Mouse (Mus musculus) lung, postnatal 0 days (tissue): Measurements from ENCODE around the gene Gimap7. TPM values are rescaled to one million over a fixed set of nuclear protein-coding genes. Genes with fewer than 3 reads are reported as not detected.

Experiments used
- ATAC-seq: fragments of 200-750 bp; cut with Nextera tagmentation; 2 replicates; pipeline ENCODE4 v1.8.0; 2017; ENCODE audit warnings: moderate library complexity
- DNase-seq: peaks from one replicate; pipeline ENCODE4 v3.0.0-alpha.2; 2016; ENCODE audit warnings: low spot score
- H3K27ac ChIP-seq: fragments of 300-500 bp; sonication (generic); 2 replicates; pipeline ENCODE4 v1.5.1; 2014; ENCODE audit warnings: antibody characterized with exemption, mild to moderate bottlenecking, low read length, mixed read lengths
- H3K27me3 ChIP-seq: fragments of 300-500 bp; sonication (generic); replicated peaks from 2 replicates; pipeline ENCODE4 v1.6.1; 2014; ENCODE audit warnings: low read length, mixed read lengths; ENCODE audit not compliant: insufficient read depth
- H3K36me3 ChIP-seq: fragments of 300-500 bp; sonication (generic); 2 replicates; pipeline ENCODE4 v1.6.1; 2014; ENCODE audit warnings: low read length, mixed read lengths; ENCODE audit not compliant: insufficient read depth
- H3K4me1 ChIP-seq: fragments of 300-500 bp; sonication (generic); 2 replicates; pipeline ENCODE4 v1.6.1; 2014; ENCODE audit warnings: antibody characterized with exemption, low read depth, low read length, mixed read lengths; ENCODE audit not compliant: insufficient read depth
- H3K4me2 ChIP-seq: fragments of 300-500 bp; sonication (generic); replicated peaks from 2 replicates; pipeline ENCODE4 v1.6.1; 2014; ENCODE audit warnings: low read depth, mild to moderate bottlenecking, low read length, moderate library complexity, mixed read lengths
- H3K4me3 ChIP-seq: fragments of 300-500 bp; sonication (generic); 2 replicates; pipeline ENCODE4 v1.5.1; 2014; ENCODE audit warnings: low read depth, low read length
- H3K9ac ChIP-seq: fragments of 300-500 bp; sonication (generic); replicated peaks from 2 replicates; pipeline ENCODE4 v1.6.1; 2014; ENCODE audit warnings: low read depth, mild to moderate bottlenecking
- H3K9me3 ChIP-seq: fragments of 300-500 bp; sonication (generic); 2 replicates; pipeline ENCODE4 v1.6.1; 2016; ENCODE audit warnings: low read length, mixed read lengths
- CTCF ChIP-seq: IDR thresholded peaks from 2 replicates; pipeline ENCODE4 v1.5.1; 2016; ENCODE audit warnings: antibody characterized with exemption, mild to moderate bottlenecking
- EP300 ChIP-seq: IDR thresholded peaks from 2 replicates; pipeline ENCODE4 v1.6.1; 2016; ENCODE audit warnings: antibody characterized with exemption, mild to moderate bottlenecking, control low read depth
- WGBS: fragments of 180-500 bp; shearing (Covaris S2); extraction: QIAGEN DNeasy Blood & Tissue Kit; methylation state at CpG from one replicate; pipeline ENCODE4 v1.1.7; 2014; 5-methylcytosine and 5-hydroxymethylcytosine counted together
- polyA plus RNA-seq: library from polyadenylated mRNA; unstranded; fragments of >200 nt; fragmentation: Nextera tagmentation; extraction: Ambion mirVana; gene quantifications from 2 replicates; pipeline ENCODE4 v1.2.1, GENCODE M21; 2015

The Gimap7 gene
- polyA plus RNA-seq, 1 experiment from 2014 or later, result 0.14 TPM

DNA sequence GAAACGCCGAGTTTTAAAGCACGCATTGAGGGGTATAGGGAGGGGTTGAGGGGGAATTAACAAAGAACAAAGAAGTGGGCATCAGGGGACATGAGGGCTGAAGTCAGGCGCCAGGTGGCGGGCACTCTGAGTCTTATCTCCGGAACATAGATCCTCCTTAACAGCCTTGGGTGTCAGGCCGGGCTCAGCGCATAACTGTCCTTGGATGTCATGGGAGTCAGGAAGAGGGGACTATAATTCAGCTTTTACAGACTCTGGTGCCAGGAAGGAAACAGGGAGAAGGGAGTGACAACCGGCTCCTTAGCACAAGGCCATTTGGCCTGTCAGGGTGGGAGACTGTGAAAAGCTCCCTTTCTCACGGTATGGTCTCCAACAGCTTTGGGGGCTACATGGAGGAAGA lies 46.1 kb downstream of the Gimap7 start:
- no peak for ATAC-seq
- no peaks in the 10 kb centered on the region for H3K4me1 ChIP-seq
- TF ChIP-seq CTCF (no peak), EP300 (no peak)
- no peak overlapping the region for H3K9ac ChIP-seq
- H3K4me2 ChIP-seq, result no peak overlapping the region
- 92% methylated on average over 10 of the region's 10 CpGs for WGBS
- H3K4me3 ChIP-seq, result no peak overlapping the region
- H3K36me3 ChIP-seq, result no peaks in the 10 kb centered on the region
- DNase-seq, result no peak
- H3K27me3 ChIP-seq, result no peaks in the 10 kb centered on the region
- H3K27ac ChIP-seq, result no peak overlapping the region
- H3K9me3 ChIP-seq, result no peaks in the 10 kb centered on the region

DNA sequence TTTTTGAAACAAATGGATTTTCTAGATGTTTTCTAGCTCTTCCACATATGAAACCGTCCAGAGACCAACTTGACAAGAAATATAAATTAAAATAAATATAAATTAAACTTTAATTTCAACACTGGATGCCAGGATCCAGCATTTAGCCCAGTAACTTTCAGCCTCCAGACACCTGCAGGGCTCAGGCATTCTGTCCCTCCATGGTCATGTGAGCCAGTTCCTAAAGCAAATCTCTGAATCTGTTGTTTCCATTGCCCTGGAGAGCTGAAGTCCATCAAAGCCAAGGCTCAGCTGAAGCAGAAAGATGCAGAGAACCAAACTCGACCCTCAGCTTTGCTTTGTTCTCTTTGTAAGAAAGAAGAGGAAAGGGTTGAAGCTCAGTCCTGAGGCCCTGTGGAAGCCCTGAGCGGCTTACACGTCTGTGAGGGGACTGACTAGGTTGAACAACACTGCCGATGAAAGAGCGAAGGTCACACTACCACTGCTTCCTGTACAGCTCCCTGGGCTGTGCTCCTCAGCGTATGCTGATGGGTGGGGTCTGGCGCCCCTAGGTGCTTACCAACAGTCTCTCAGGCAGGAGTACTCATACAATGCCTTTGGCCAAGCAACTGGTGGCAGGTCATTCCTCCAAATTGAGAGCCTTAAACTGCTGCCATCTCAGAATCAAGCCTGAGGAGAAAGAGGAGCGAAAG lies 49.9 kb downstream of the Gimap7 start:
- no peak overlapping the region for H3K27ac ChIP-seq
- H3K9me3 ChIP-seq, result no peaks in the 10 kb centered on the region
- 59% methylated on average over 9 of the region's 9 CpGs for WGBS
- DNase-seq, result no peak
- H3K4me2 ChIP-seq, result no peak overlapping the region
- H3K36me3 ChIP-seq, result no peaks in the 10 kb centered on the region
- no peak for ATAC-seq
- TF ChIP-seq CTCF, result no peak
- H3K4me1 ChIP-seq, result no peaks in the 10 kb centered on the region
- no peaks in the 10 kb centered on the region for H3K27me3 ChIP-seq
- H3K9ac ChIP-seq, result no peak overlapping the region
- H3K4me3 ChIP-seq, result no peak overlapping the region

DNA sequence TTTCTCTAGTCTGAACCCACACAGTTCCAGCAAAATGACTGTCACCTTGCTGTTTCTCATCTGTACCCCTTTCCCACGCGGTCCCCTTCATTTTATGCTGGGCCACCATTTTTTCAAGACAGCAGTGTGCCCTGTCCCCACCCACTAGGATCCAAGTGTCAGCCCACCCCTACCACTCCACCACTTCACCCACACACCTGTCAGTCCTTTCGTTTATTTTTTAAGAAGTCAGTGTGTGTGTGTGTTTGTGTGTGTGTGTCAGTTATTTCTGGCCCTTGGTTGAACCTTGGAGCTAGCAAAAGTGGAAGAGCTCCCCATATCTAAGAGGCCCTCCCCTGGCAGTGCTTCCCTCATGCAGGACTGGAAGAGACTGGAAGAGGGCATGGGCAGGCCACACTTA lies 50.5 kb downstream of the Gimap7 start:
- DNase-seq, result no peak
- WGBS, result 71% methylated on average over 3 of the region's 3 CpGs
- H3K27me3 ChIP-seq, result no peaks in the 10 kb centered on the region

DNA sequence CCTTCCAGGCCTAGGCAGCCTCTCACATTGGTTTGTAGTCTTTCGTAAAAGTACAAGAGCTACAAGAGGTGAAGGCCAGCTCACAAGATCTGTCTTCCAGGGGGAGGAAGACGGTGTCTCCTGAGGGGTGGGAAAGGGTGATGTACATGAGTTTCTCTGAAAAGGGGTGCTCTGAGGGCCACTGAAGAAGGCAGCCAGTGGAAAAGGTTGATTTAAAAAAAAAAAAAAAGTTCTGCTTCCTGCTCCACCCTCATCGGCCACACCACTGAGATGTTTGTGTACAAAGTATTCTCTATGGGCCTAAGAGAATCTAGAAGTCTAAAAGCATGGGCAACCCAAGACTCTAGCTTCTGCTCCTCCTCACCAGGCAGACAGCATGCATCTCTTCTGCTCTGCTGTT lies 52.3 kb downstream of the Gimap7 start, which contains the start of gene Gimap3:
Gimap3 (minus strand) TSS at position 156 of the 400 bp plus-strand sequence.
- WGBS, result 65% methylated on average over 3 of the region's 3 CpGs
- Histone ChIP-seq H3K4me2 (no peak within 1 kb of the TSS), H3K4me3 (no peak within 1 kb of the TSS), H3K9ac (no peak within 1 kb of the TSS), H3K27ac (no peak within 1 kb of the TSS), H3K27me3 (no peaks in the 10 kb centered on the region), H3K9me3 (no peaks in the 10 kb centered on the region), H3K4me1 (no peaks in the 10 kb centered on the region), H3K36me3 (no peaks in the 10 kb centered on the region)
- TF ChIP-seq CTCF (no peak), EP300 (no peak)
- no peak for DNase-seq
- no peak for ATAC-seq

More for the DNA sequence above, 50.5 kb downstream of the Gimap7 start:
- no peaks in the 10 kb centered on the region for H3K4me1 ChIP-seq
- H3K4me2 ChIP-seq, result no peak overlapping the region
- no peak overlapping the region for H3K27ac ChIP-seq
- no peaks in the 10 kb centered on the region for H3K36me3 ChIP-seq
- H3K9me3 ChIP-seq, result no peaks in the 10 kb centered on the region
- no peak overlapping the region for H3K4me3 ChIP-seq
- no peak for ATAC-seq
- no peak overlapping the region for H3K9ac ChIP-seq
- TF ChIP-seq CTCF (no peak), EP300 (no peak)

DNA sequence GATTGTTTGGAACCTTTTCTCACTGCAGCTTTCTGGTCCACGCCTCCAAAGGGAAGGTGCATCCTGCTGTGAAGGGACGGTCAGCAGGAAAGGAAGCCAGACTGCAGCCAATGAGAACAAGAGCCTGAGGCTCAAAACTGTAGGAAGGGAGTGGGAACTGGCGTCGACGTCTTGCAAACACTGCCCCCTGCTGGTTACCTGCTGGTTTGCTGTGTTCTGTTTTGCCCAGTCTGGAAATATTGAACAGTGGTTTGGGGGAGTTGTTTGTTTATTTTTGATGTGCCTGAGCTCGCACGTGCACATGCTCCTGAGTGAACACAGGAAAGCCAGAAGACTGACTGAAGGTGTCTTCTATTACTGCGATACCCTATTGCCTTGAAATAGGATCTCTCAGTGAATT lies 53.6 kb downstream of the Gimap7 start:
- Histone ChIP-seq H3K27me3 (no peaks in the 10 kb centered on the region), H3K36me3 (no peaks in the 10 kb centered on the region), H3K9me3 (no peaks in the 10 kb centered on the region), H3K4me2 (no peak overlapping the region), H3K4me3 (no peak overlapping the region), H3K4me1 (no peaks in the 10 kb centered on the region), H3K27ac (no peak overlapping the region), H3K9ac (no peak overlapping the region)
- whole genome bisulfite sequencing, result 8% methylated on average over 8 of the region's 8 CpGs
- TF ChIP-seq CTCF (peak; percentile 92), EP300 (no peak)
- peak; percentile 79 for ATAC-seq
- peak; percentile 87 for DNase-seq

Other genes starting within 250 kb of the Gimap7 start
- gene Atp6v0e2, start 181.0 kb upstream of the Gimap7 start, polyA plus RNA-seq, result 8.4 and 9.1 TPM in 2 replicates
- 4.2 and 4.7 TPM in 2 replicates for gene Lrrc61, start 163.8 kb upstream of the Gimap7 start, polyA plus RNA-seq
- gene Rarres2, start 145.8 kb upstream of the Gimap7 start, polyA plus RNA-seq, result 301 and 319 TPM in 2 replicates
- not detected in 2 replicates for gene Gm45021, start 129.0 kb upstream of the Gimap7 start, polyA plus RNA-seq
- 15.2 and 15.5 TPM in 2 replicates for gene Repin1, start 124.7 kb upstream of the Gimap7 start, polyA plus RNA-seq
- gene Gm44965, start 124.7 kb upstream of the Gimap7 start, polyA plus RNA-seq, result not detected in 2 replicates
- gene Zfp775, start 116.6 kb upstream of the Gimap7 start, polyA plus RNA-seq, result 5.3 and 6.2 TPM in 2 replicates
- gene AI854703, start 91.9 kb upstream of the Gimap7 start, polyA plus RNA-seq, result 0.30 and 0.49 TPM in 2 replicates
- 8.6 and 10.8 TPM in 2 replicates for gene Gimap8, start 71.4 kb upstream of the Gimap7 start, polyA plus RNA-seq
- gene Gimap9, start 42.5 kb upstream of the Gimap7 start, polyA plus RNA-seq, result 14.2 and 15.1 TPM in 2 replicates
- 129 and 151 TPM in 2 replicates for gene Gimap4, start 34.1 kb upstream of the Gimap7 start, polyA plus RNA-seq
- gene Gimap6, start 10.4 kb upstream of the Gimap7 start, polyA plus RNA-seq, result 75.4 and 91.2 TPM in 2 replicates
- 2.2 and 6.0 TPM in 2 replicates for gene Gm28053, start within 50 bp of the Gimap7 start, polyA plus RNA-seq
- gene Gimap1, start 20.4 kb downstream of the Gimap7 start, polyA plus RNA-seq, result 61.8 and 74.6 TPM in 2 replicates
- gene Gimap5, start 27.6 kb downstream of the Gimap7 start, polyA plus RNA-seq, result 36.5 and 49.8 TPM in 2 replicates
- 0.31 and 0.61 TPM in 2 replicates for gene Gimap3, start 52.2 kb downstream of the Gimap7 start, polyA plus RNA-seq
- gene Tmem176a, start 122.3 kb downstream of the Gimap7 start, polyA plus RNA-seq, result 485 and 539 TPM in 2 replicates
- 798 and 806 TPM in 2 replicates for gene Tmem176b, start 122.9 kb downstream of the Gimap7 start, polyA plus RNA-seq
- gene Aoc1, start 154.3 kb downstream of the Gimap7 start, polyA plus RNA-seq, result 4.4 and 4.9 TPM in 2 replicates
- not detected in 2 replicates for gene 1600015I10Rik, start 211.3 kb downstream of the Gimap7 start, polyA plus RNA-seq